Mouse (Mus musculus): ENCODE results near the gene Adam15. TPM values are rescaled to one million over a fixed set of nuclear protein-coding genes. Genes with fewer than 3 reads are reported as not detected.

Gene Adam15
- polyA plus RNA-seq, 1 experiment, result 78.4 TPM

- H3K79me2 ChIP-seq (ENCODE audit: control insufficient read depth, insufficient read depth), result no peaks in the 10 kb centered on the region
- H3K4me2 ChIP-seq (ENCODE audit: low read depth), result no peak overlapping the region
- H3K36me3 ChIP-seq (ENCODE audit: control insufficient read depth, insufficient read depth), result no peaks in the 10 kb centered on the region
- H3ac ChIP-seq (ENCODE audit: control insufficient read depth, insufficient read length), result no peak overlapping the region
- no peak overlapping the region for H3K4me3 ChIP-seq
- no peak for TF ChIP-seq REST (IDR thresholded peaks at IDR 0.05; ENCODE audit: insufficient read depth, insufficient read length)
- no peak for TF ChIP-seq MYOG (IDR thresholded peaks at IDR 0.05; ENCODE audit: control insufficient read depth in 1 of 3, insufficient read depth in 1 of 3, insufficient read length in 2 of 3, low read depth in 2 of 3)
- no peak for TF ChIP-seq USF1 (IDR thresholded peaks at IDR 0.05; ENCODE audit: low read depth)
- no peak for TF ChIP-seq CEBPB (IDR thresholded peaks at IDR 0.05; ENCODE audit: insufficient read depth, poor library complexity, severe bottlenecking)
- TF ChIP-seq MAX (IDR thresholded peaks at IDR 0.05; ENCODE audit: low read depth), result no peak
- TF ChIP-seq E2F4 (IDR thresholded peaks at IDR 0.05; ENCODE audit: insufficient read depth), result no peak
- TF ChIP-seq POLR2A (IDR thresholded peaks at IDR 0.05; ENCODE audit: insufficient read length, low read depth), result no peak
- no peak for TF ChIP-seq TCF12 (IDR thresholded peaks at IDR 0.05; ENCODE audit: insufficient read depth, poor library complexity, severe bottlenecking)
- no peak for TF ChIP-seq POLR2AphosphoS2 (IDR thresholded peaks at IDR 0.05; ENCODE audit: insufficient read length, low read depth)
- TF ChIP-seq MYOD1 (IDR thresholded peaks at IDR 0.05; ENCODE audit: control insufficient read depth in 1 of 3, insufficient read length in 2 of 3, low read depth in 2 of 3), result no peak
- TF ChIP-seq TCF3 (IDR thresholded peaks at IDR 0.05; ENCODE audit: insufficient read length, low read depth), result no peak
- no peak for TF ChIP-seq SRF (IDR thresholded peaks at IDR 0.05; ENCODE audit: control insufficient read depth, insufficient read length, low read depth)
- peaks cover 3% of the 10 kb centered on the region for H3K27me3 ChIP-seq (ENCODE audit: control insufficient read depth, insufficient read depth, insufficient read length)
Measured at GRCm38 (mm10) chr3:89308089-89308488, 41.7 kb downstream of the Adam15 start.

DNA sequence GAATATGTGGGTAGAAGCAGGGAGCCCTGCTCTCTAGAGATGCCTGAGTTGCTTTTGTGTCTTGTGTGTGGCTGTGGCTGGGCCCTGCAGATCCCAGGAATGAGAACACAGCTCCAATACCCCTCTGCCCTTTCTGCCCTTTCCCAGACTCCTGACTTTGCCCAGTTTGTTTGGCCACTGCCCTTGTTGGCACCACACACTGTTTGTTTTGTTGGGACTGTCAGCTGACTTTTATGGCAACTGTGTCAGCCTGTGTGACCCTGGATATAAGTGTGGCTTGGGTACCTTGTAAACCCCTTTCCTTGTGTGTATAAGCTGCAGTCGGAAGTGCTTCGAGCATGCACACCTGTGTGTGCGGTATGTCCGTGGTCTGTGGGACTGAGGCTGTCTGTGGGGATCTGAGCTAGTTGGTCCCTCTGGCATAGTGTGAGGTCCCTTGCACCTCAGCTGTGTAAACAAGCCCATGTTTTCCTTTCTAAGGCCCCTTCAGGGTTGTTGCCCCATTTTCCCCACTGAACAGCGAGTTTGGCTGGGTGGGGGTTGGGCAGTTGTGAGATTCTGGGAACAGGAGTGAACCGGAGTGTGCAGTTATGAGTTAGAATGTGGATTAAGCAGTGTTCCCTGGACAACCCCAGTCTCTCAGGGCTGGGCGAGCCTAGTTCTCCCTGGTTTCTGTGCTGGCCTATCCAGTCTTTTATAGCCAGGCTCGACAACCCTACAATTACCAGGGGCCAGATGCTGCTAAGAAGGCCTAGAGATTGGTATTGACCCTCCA is 44.1 kb downstream of the Adam15 start:
- TF ChIP-seq POLR2A (IDR thresholded peaks at IDR 0.05; ENCODE audit: insufficient read length, low read depth) (no peak), MYOG (IDR thresholded peaks at IDR 0.05; ENCODE audit: control insufficient read depth in 1 of 3, insufficient read depth in 1 of 3, insufficient read length in 2 of 3, low read depth in 2 of 3) (no peak), USF1 (IDR thresholded peaks at IDR 0.05; ENCODE audit: low read depth) (no peak), E2F4 (IDR thresholded peaks at IDR 0.05; ENCODE audit: insufficient read depth) (no peak), REST (IDR thresholded peaks at IDR 0.05; ENCODE audit: insufficient read depth, insufficient read length) (no peak), TCF12 (IDR thresholded peaks at IDR 0.05; ENCODE audit: insufficient read depth, poor library complexity, severe bottlenecking) (no peak), CEBPB (IDR thresholded peaks at IDR 0.05; ENCODE audit: insufficient read depth, poor library complexity, severe bottlenecking) (no peak)
- Histone ChIP-seq H3K79me2 (ENCODE audit: control insufficient read depth, insufficient read depth) (no peaks in the 10 kb centered on the region), H3K4me2 (ENCODE audit: low read depth) (no peak overlapping the region), H3K27me3 (ENCODE audit: control insufficient read depth, insufficient read depth, insufficient read length) (peaks cover 3% of the 10 kb centered on the region), H3K36me3 (ENCODE audit: control insufficient read depth, insufficient read depth) (no peaks in the 10 kb centered on the region), H3ac (ENCODE audit: control insufficient read depth, insufficient read length) (no peak overlapping the region), H3K4me3 (no peak overlapping the region)

DNA sequence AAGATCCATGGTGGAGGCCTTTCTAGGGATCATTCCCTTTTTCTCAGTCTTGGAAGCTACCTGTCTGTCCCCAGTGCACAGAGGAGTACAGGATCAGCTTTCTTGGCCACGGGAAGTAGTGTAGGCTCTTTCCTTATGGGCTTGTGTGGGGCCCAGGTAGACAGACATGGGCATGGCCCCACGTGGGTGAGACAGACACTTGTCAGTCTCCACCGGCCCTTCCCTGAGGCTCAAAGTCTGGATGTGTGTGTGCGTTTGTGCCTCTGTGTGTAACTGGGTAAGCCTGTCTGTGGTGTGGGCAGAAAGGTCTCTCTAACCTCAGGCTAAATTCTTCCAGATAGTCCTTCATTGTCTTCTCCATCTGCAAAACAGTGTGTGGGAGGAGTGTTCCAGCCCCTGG is 44.7 kb downstream of the Adam15 start:
- H3K4me3 ChIP-seq, result no peak overlapping the region
- peaks cover 3% of the 10 kb centered on the region for H3K27me3 ChIP-seq (ENCODE audit: control insufficient read depth, insufficient read depth, insufficient read length)
- H3K36me3 ChIP-seq (ENCODE audit: control insufficient read depth, insufficient read depth), result no peaks in the 10 kb centered on the region
- H3ac ChIP-seq (ENCODE audit: control insufficient read depth, insufficient read length), result no peak overlapping the region
- no peak for TF ChIP-seq SRF (IDR thresholded peaks at IDR 0.05; ENCODE audit: control insufficient read depth, insufficient read length, low read depth)
- TF ChIP-seq CEBPB (IDR thresholded peaks at IDR 0.05; ENCODE audit: insufficient read depth, poor library complexity, severe bottlenecking), result no peak
- TF ChIP-seq USF1 (IDR thresholded peaks at IDR 0.05; ENCODE audit: low read depth), result no peak
- no peak for TF ChIP-seq MAX (IDR thresholded peaks at IDR 0.05; ENCODE audit: low read depth)
- TF ChIP-seq E2F4 (IDR thresholded peaks at IDR 0.05; ENCODE audit: insufficient read depth), result no peak
- H3K4me2 ChIP-seq (ENCODE audit: low read depth), result no peak overlapping the region
- H3K79me2 ChIP-seq (ENCODE audit: control insufficient read depth, insufficient read depth), result no peaks in the 10 kb centered on the region

GRCm38 (mm10) chr3:89304440-89304839 is 45.4 kb downstream of the Adam15 start:
- no peak overlapping the region for H3ac ChIP-seq (ENCODE audit: control insufficient read depth, insufficient read length)
- H3K4me3 ChIP-seq, result no peak overlapping the region
- H3K27me3 ChIP-seq (ENCODE audit: control insufficient read depth, insufficient read depth, insufficient read length), result peaks cover 3% of the 10 kb centered on the region
- no peak overlapping the region for H3K4me2 ChIP-seq (ENCODE audit: low read depth)
- no peaks in the 10 kb centered on the region for H3K79me2 ChIP-seq (ENCODE audit: control insufficient read depth, insufficient read depth)
- TF ChIP-seq USF1 (IDR thresholded peaks at IDR 0.05; ENCODE audit: low read depth) (no peak), POLR2AphosphoS2 (IDR thresholded peaks at IDR 0.05; ENCODE audit: insufficient read length, low read depth) (no peak), TCF3 (IDR thresholded peaks at IDR 0.05; ENCODE audit: insufficient read length, low read depth) (no peak), TCF12 (IDR thresholded peaks at IDR 0.05; ENCODE audit: insufficient read depth, poor library complexity, severe bottlenecking) (no peak), REST (IDR thresholded peaks at IDR 0.05; ENCODE audit: insufficient read depth, insufficient read length) (no peak), SRF (IDR thresholded peaks at IDR 0.05; ENCODE audit: control insufficient read depth, insufficient read length, low read depth) (no peak), MAX (IDR thresholded peaks at IDR 0.05; ENCODE audit: low read depth) (no peak), MYOD1 (IDR thresholded peaks at IDR 0.05; ENCODE audit: control insufficient read depth in 1 of 3, insufficient read length in 2 of 3, low read depth in 2 of 3) (no peak), MYOG (IDR thresholded peaks at IDR 0.05; ENCODE audit: control insufficient read depth in 1 of 3, insufficient read depth in 1 of 3, insufficient read length in 2 of 3, low read depth in 2 of 3) (no peak), E2F4 (IDR thresholded peaks at IDR 0.05; ENCODE audit: insufficient read depth) (no peak)
- H3K36me3 ChIP-seq (ENCODE audit: control insufficient read depth, insufficient read depth), result no peaks in the 10 kb centered on the region

DNA sequence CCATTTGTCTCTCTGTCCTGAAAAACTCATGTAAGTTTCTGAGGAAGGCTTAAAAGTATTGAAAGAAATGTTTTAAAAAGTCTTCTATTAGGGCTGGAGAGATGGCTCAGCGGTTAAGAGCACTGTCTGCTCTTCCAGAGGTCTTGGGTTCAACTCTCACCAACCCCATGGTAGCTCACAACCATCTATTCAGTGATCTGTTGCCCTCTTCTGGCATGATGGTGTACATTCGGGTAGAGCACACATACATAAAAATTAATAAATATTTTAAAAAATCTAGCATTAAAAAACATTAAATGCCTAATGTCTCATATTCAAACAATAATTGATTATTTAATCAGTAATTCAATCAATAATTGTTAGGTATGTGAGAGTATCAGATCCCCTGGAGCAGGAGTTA is 49.3 kb downstream of the Adam15 start:
- no peak for TF ChIP-seq POLR2A (IDR thresholded peaks at IDR 0.05; ENCODE audit: insufficient read length, low read depth)
- TF ChIP-seq SRF (IDR thresholded peaks at IDR 0.05; ENCODE audit: control insufficient read depth, insufficient read length, low read depth), result no peak
- TF ChIP-seq MYOD1 (IDR thresholded peaks at IDR 0.05; ENCODE audit: control insufficient read depth in 1 of 3, insufficient read length in 2 of 3, low read depth in 2 of 3), result no peak
- no peak for TF ChIP-seq MAX (IDR thresholded peaks at IDR 0.05; ENCODE audit: low read depth)
- no peak for TF ChIP-seq CEBPB (IDR thresholded peaks at IDR 0.05; ENCODE audit: insufficient read depth, poor library complexity, severe bottlenecking)
- no peak for TF ChIP-seq USF1 (IDR thresholded peaks at IDR 0.05; ENCODE audit: low read depth)
- no peak for TF ChIP-seq TCF3 (IDR thresholded peaks at IDR 0.05; ENCODE audit: insufficient read length, low read depth)
- TF ChIP-seq E2F4 (IDR thresholded peaks at IDR 0.05; ENCODE audit: insufficient read depth), result no peak
- TF ChIP-seq TCF12 (IDR thresholded peaks at IDR 0.05; ENCODE audit: insufficient read depth, poor library complexity, severe bottlenecking), result no peak
- no peak for TF ChIP-seq POLR2AphosphoS2 (IDR thresholded peaks at IDR 0.05; ENCODE audit: insufficient read length, low read depth)
- no peak for TF ChIP-seq MYOG (IDR thresholded peaks at IDR 0.05; ENCODE audit: control insufficient read depth in 1 of 3, insufficient read depth in 1 of 3, insufficient read length in 2 of 3, low read depth in 2 of 3)
- TF ChIP-seq REST (IDR thresholded peaks at IDR 0.05; ENCODE audit: insufficient read depth, insufficient read length), result no peak
- Histone ChIP-seq H3ac (ENCODE audit: control insufficient read depth, insufficient read length) (no peak overlapping the region), H3K79me2 (ENCODE audit: control insufficient read depth, insufficient read depth) (no peaks in the 10 kb centered on the region), H3K36me3 (ENCODE audit: control insufficient read depth, insufficient read depth) (no peaks in the 10 kb centered on the region), H3K4me2 (ENCODE audit: low read depth) (no peak overlapping the region), H3K4me3 (no peak overlapping the region), H3K27me3 (ENCODE audit: control insufficient read depth, insufficient read depth, insufficient read length) (peaks cover 3% of the 10 kb centered on the region)
